Mouse (Mus musculus) hindbrain, embryonic 13.5 days (tissue): ENCODE results near the gene Pcyt2. TPM values are rescaled to one million over a fixed set of nuclear protein-coding genes. Genes with fewer than 3 reads are reported as not detected.

Experiments
- microRNA-seq: library from miRNA; unstranded; fragments of <30 nt; microRNA quantifications from one replicate; pipeline ENCODE4, GENCODE M21; 2016
- polyA plus RNA-seq: library from polyadenylated mRNA; unstranded; fragments of >200 nt; fragmentation: Nextera tagmentation; extraction: Ambion mirVana; gene quantifications from 2 replicates; pipeline ENCODE4 v1.2.1, GENCODE M21; 2015

The Pcyt2 gene
- polyA plus RNA-seq, 1 experiment from 2014 or later = 169 TPM

Small RNA genes within 50 kb of the gene (microRNA-seq; reads per million reads assigned to microRNA genes)
- 0.70 reads per million for gene Mir6936

Other genes starting within 250 kb of the Pcyt2 start
- 74.6 and 82.4 TPM in 2 replicates for gene Faap100, start 239.2 kb downstream of the Pcyt2 start, polyA plus RNA-seq
- 32.5 and 33.8 TPM in 2 replicates for gene Nploc4, start 180.2 kb downstream of the Pcyt2 start, polyA plus RNA-seq
- not detected in 2 replicates for gene Tspan10, start 175.3 kb downstream of the Pcyt2 start, polyA plus RNA-seq
- gene Pde6g, start 164.4 kb downstream of the Pcyt2 start, polyA plus RNA-seq = 0.36 and 0.44 TPM in 2 replicates
- gene Oxld1, start 159.9 kb downstream of the Pcyt2 start, polyA plus RNA-seq = 10.5 and 10.6 TPM in 2 replicates
- 26.3 and 27.3 TPM in 2 replicates for gene Ccdc137, start 159.8 kb downstream of the Pcyt2 start, polyA plus RNA-seq
- 58.9 and 63.2 TPM in 2 replicates for gene Arl16, start 150.3 kb downstream of the Pcyt2 start, polyA plus RNA-seq
- gene Mrpl12, start 133.3 kb downstream of the Pcyt2 start, polyA plus RNA-seq = 108 TPM in 2 replicates
- 32.0 and 32.8 TPM in 2 replicates for gene Slc25a10, start 126.1 kb downstream of the Pcyt2 start, polyA plus RNA-seq
- gene Gcgr, start 87.2 kb downstream of the Pcyt2 start, polyA plus RNA-seq = 0.19 and 0.30 TPM in 2 replicates
- gene Mcrip1, start 68.2 kb downstream of the Pcyt2 start, polyA plus RNA-seq = 234 and 241 TPM in 2 replicates
- gene Ppp1r27, start 66.8 kb downstream of the Pcyt2 start, polyA plus RNA-seq = not detected in 2 replicates
- gene P4hb, start 44.7 kb downstream of the Pcyt2 start, polyA plus RNA-seq = 289 and 294 TPM in 2 replicates
- 471 and 481 TPM in 2 replicates for gene Arhgdia, start 36.3 kb downstream of the Pcyt2 start, polyA plus RNA-seq
- 267 and 290 TPM in 2 replicates for gene Alyref, start 19.6 kb downstream of the Pcyt2 start, polyA plus RNA-seq
- gene Anapc11, start 19.5 kb downstream of the Pcyt2 start, polyA plus RNA-seq = 179 and 192 TPM in 2 replicates
- 0.79 and 1.3 TPM in 2 replicates for gene Npb, start 9.5 kb downstream of the Pcyt2 start, polyA plus RNA-seq
- gene Sirt7, start 7.3 kb upstream of the Pcyt2 start, polyA plus RNA-seq = 50.4 and 50.6 TPM in 2 replicates
- 27.5 and 30.8 TPM in 2 replicates for gene Mafg, start 15.7 kb upstream of the Pcyt2 start, polyA plus RNA-seq
- gene Pycr1, start 25.8 kb upstream of the Pcyt2 start, polyA plus RNA-seq = 22.9 and 23.3 TPM in 2 replicates
- gene Myadml2, start 30.2 kb upstream of the Pcyt2 start, polyA plus RNA-seq = 0.36 and 0.77 TPM in 2 replicates
- 0.91 and 0.98 TPM in 2 replicates for gene Notum, start 43.2 kb upstream of the Pcyt2 start, polyA plus RNA-seq
- 152 and 161 TPM in 2 replicates for gene Aspscr1, start 55.0 kb upstream of the Pcyt2 start, polyA plus RNA-seq
- gene Cenpx, start 95.8 kb upstream of the Pcyt2 start, polyA plus RNA-seq = 103 and 113 TPM in 2 replicates
- 67.9 and 73.1 TPM in 2 replicates for gene Lrrc45, start 96.0 kb upstream of the Pcyt2 start, polyA plus RNA-seq
- gene Rac3, start 103.5 kb upstream of the Pcyt2 start, polyA plus RNA-seq = 272 and 278 TPM in 2 replicates
- 9.7 and 12.1 TPM in 2 replicates for gene Dcxr, start 109.3 kb upstream of the Pcyt2 start, polyA plus RNA-seq
- 0.49 TPM in 1 of 2 replicates, not detected in the other for gene Cbr2, start 114.2 kb upstream of the Pcyt2 start, polyA plus RNA-seq
- 0.94 and 2.1 TPM in 2 replicates for gene Hmga1b, start 144.9 kb upstream of the Pcyt2 start, polyA plus RNA-seq
- 98.0 and 98.5 TPM in 2 replicates for gene Rfng, start 166.3 kb upstream of the Pcyt2 start, polyA plus RNA-seq
- 265 and 274 TPM in 2 replicates for gene Gps1, start 166.3 kb upstream of the Pcyt2 start, polyA plus RNA-seq
- gene Dus1l, start 178.5 kb upstream of the Pcyt2 start, polyA plus RNA-seq = 45.6 and 48.6 TPM in 2 replicates
- gene Fasn, start 206.6 kb upstream of the Pcyt2 start, polyA plus RNA-seq = 67.9 and 69.7 TPM in 2 replicates